Mouse (Mus musculus) cortical plate, adult 2 months (tissue): Measurements from ENCODE around the gene Mesd.

Experiments used
- CTCF ChIP-seq: fragments of 200-500 bp; IDR thresholded peaks from 2 replicates; pipeline ENCODE4 v1.5.1; 2011; ENCODE audit warnings: mild to moderate bottlenecking, control low read depth, low read length; ENCODE audit not compliant: insufficient read depth; ENCODE audit errors: extremely low read depth
- POLR2A ChIP-seq: fragments of 200-500 bp; IDR thresholded peaks from 2 replicates; pipeline ENCODE4 v1.6.1; 2011; ENCODE audit warnings: mild to moderate bottlenecking, low read length, control low read depth; ENCODE audit not compliant: insufficient read depth; ENCODE audit errors: extremely low read depth

DNA sequence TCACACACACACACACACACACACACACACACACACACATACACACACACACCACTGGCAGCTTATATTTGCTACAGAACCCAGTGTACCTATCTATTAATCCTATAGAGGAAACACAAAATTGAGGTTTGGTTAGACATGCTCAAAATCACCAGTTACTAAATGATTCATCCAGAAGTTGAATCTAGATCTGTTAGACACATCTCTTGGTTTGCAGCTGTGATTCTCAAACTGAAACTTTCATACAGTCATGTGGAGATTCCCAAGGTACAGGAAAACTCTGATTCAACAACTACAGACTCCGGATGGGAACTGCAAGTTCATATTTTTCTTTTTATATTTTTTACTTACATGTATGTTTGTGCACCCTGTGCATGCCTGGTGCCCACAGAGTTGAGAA, 29.1 kb upstream of the Mesd start:
- TF ChIP-seq CTCF (no peak), POLR2A (no peak)
